Mouse (Mus musculus): ENCODE results near the gene Scfd2.

DNA sequence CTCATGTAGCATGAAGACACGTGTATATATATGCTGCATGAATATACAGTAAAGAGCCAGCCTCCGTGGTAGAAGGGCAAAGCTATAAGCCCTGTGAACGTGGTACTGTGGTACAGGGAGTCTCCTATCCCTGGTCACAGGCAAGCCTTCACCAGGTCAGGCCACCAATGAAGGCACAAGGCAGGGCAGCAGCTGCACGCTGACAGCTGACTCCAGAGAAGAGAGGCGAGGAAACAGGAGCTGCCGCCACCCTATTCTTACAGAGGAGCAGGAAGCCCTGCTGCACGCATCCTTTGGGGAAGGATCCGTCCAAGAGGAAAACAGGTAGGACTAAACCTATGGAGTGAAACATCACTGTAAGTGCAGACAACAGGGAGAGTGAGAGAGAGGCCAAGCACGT is 76.5 kb downstream of the Scfd2 start:
- no peak for TF ChIP-seq CTCF (IDR thresholded peaks at IDR 0.05; ENCODE audit: low read depth)
- no peak for TF ChIP-seq EP300 (IDR thresholded peaks at IDR 0.05; ENCODE audit: low read depth)

Measured in liver, postnatal 0 days (tissue).